Mouse (Mus musculus): ENCODE results near the gene Ipo5. TPM values are rescaled to one million over a fixed set of nuclear protein-coding genes. Genes with fewer than 3 reads are reported as not detected.

The Ipo5 gene
- total and polyA plus RNA-seq, 2 experiments from 2014 or later, result 46.5 to 65.4 TPM

- DNase-seq (ENCODE audit: low spot score), result no peak
- 56% methylated on average over 5 of the region's 5 CpGs for WGBS
- no peak for TF ChIP-seq CTCF (IDR thresholded peaks at IDR 0.05)
- H3K9ac ChIP-seq (replicated peaks; ENCODE audit: low read length, poor library complexity, severe bottlenecking), result no peak overlapping the region
- H3K27ac ChIP-seq (ENCODE audit: low read depth, low read length), result no peak overlapping the region
- H3K27me3 ChIP-seq (ENCODE audit: insufficient read depth, low read length), result no peaks in the 10 kb centered on the region
- no peak overlapping the region for H3K4me2 ChIP-seq (ENCODE audit: low read depth, low read length, poor library complexity, severe bottlenecking)
- H3K9me3 ChIP-seq (ENCODE audit: low read length), result no peaks in the 10 kb centered on the region
- no peaks in the 10 kb centered on the region for H3K4me1 ChIP-seq (ENCODE audit: insufficient read depth, low read length)
- no peak for ATAC-seq (ENCODE audit: low FRiP score)
- H3K36me3 ChIP-seq (ENCODE audit: insufficient read depth, low read length), result no peaks in the 10 kb centered on the region
- no peak overlapping the region for H3K4me3 ChIP-seq (ENCODE audit: low read depth, low read length)
These were observed 40.3 kb upstream of the Ipo5 start for GRCm38 (mm10) chr14:120870736-120871135.

GRCm38 (mm10) chr14:120874397-120874796 is 36.6 kb upstream of the Ipo5 start:
- H3K9ac ChIP-seq (replicated peaks; ENCODE audit: low read length, poor library complexity, severe bottlenecking), result no peak overlapping the region
- no peaks in the 10 kb centered on the region for H3K9me3 ChIP-seq (ENCODE audit: low read length)
- ATAC-seq (ENCODE audit: low FRiP score) (no peak), DNase-seq (ENCODE audit: low spot score) (no peak)
- H3K4me1 ChIP-seq (ENCODE audit: insufficient read depth, low read length), result no peaks in the 10 kb centered on the region
- no peak overlapping the region for H3K4me2 ChIP-seq (ENCODE audit: low read depth, low read length, poor library complexity, severe bottlenecking)
- H3K4me3 ChIP-seq (ENCODE audit: low read depth, low read length), result no peak overlapping the region
- 92% methylated on average over 7 of the region's 7 CpGs for WGBS
- TF ChIP-seq CTCF (IDR thresholded peaks at IDR 0.05), result no peak
- H3K27me3 ChIP-seq (ENCODE audit: insufficient read depth, low read length), result no peaks in the 10 kb centered on the region
- H3K27ac ChIP-seq (ENCODE audit: low read depth, low read length), result no peak overlapping the region
- H3K36me3 ChIP-seq (ENCODE audit: insufficient read depth, low read length), result no peaks in the 10 kb centered on the region

GRCm38 (mm10) chr14:120875144-120875543 is 35.9 kb upstream of the Ipo5 start:
- Histone ChIP-seq H3K4me1 (ENCODE audit: insufficient read depth, low read length) (no peaks in the 10 kb centered on the region), H3K36me3 (ENCODE audit: insufficient read depth, low read length) (no peaks in the 10 kb centered on the region), H3K9me3 (ENCODE audit: low read length) (no peaks in the 10 kb centered on the region), H3K4me3 (ENCODE audit: low read depth, low read length) (no peak overlapping the region), H3K9ac (replicated peaks; ENCODE audit: low read length, poor library complexity, severe bottlenecking) (no peak overlapping the region), H3K4me2 (ENCODE audit: low read depth, low read length, poor library complexity, severe bottlenecking) (no peak overlapping the region), H3K27ac (ENCODE audit: low read depth, low read length) (no peak overlapping the region), H3K27me3 (ENCODE audit: insufficient read depth, low read length) (no peaks in the 10 kb centered on the region)
- TF ChIP-seq CTCF (IDR thresholded peaks at IDR 0.05), result 0 out of 2 replicates have a peak, but pooled peaks have one; percentile 20
- whole genome bisulfite sequencing, result 82% methylated on average over 9 of the region's 9 CpGs
- no peak for DNase-seq (ENCODE audit: low spot score)
- no peak for ATAC-seq (ENCODE audit: low FRiP score)

DNA sequence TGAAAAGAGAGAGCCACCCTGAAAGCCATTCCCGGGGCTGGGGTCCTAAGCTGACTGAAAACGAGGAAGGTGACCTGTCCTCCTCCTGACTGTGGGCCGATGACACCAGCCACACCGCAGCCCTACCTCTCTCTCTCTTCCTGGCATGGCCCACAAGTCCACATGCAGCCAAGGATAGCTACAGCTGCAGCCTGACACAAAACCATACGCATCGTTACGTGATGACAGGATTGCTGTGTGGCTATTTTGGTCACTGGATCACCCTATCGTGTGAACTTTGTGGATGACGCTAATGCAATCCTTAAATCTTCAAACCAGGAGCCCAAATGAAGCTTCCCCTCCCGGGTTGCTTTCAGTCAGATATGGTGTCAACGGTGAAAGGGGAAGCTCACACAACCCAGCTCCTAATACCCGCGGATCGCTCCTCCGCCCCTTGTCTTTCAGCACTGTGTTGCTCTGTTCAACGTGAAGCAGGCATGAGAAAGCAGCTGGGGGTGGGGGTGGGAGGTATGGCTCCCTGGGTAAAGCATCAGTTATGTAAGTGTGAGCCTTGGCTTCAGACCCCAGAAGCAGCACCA is 35.1 kb upstream of the Ipo5 start:
- no peaks in the 10 kb centered on the region for H3K9me3 ChIP-seq (ENCODE audit: low read length)
- no peaks in the 10 kb centered on the region for H3K4me1 ChIP-seq (ENCODE audit: insufficient read depth, low read length)
- ATAC-seq (ENCODE audit: low FRiP score) (no peak), DNase-seq (ENCODE audit: low spot score) (no peak)
- no peak for TF ChIP-seq CTCF (IDR thresholded peaks at IDR 0.05)
- no peak overlapping the region for H3K9ac ChIP-seq (replicated peaks; ENCODE audit: low read length, poor library complexity, severe bottlenecking)
- H3K36me3 ChIP-seq (ENCODE audit: insufficient read depth, low read length), result no peaks in the 10 kb centered on the region
- 85% methylated on average over 16 of the region's 16 CpGs for WGBS
- no peak overlapping the region for H3K4me3 ChIP-seq (ENCODE audit: low read depth, low read length)
- no peaks in the 10 kb centered on the region for H3K27me3 ChIP-seq (ENCODE audit: insufficient read depth, low read length)
- H3K27ac ChIP-seq (ENCODE audit: low read depth, low read length), result no peak overlapping the region
- H3K4me2 ChIP-seq (ENCODE audit: low read depth, low read length, poor library complexity, severe bottlenecking), result no peak overlapping the region

DNA sequence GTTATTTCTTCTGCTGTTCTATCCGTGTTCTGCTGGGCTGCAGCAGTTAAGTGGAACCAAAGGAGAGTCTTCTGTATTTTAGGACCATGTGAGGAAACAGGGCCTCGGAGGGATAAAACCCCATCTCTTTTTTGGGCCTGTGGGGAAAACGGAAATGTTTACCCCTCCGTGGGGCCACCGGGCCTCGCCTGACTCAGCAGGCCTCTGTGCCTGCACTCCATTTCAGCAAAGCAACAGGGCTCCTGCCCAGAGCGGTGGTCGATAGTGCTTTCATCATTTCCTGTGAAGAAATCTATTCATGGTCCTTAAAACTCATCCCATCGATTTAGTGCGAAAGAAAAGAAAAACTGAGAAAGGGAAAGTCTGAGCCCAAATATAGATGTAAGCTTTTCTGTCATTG is 33.9 kb upstream of the Ipo5 start:
- Histone ChIP-seq H3K4me1 (ENCODE audit: insufficient read depth, low read length) (no peaks in the 10 kb centered on the region), H3K36me3 (ENCODE audit: insufficient read depth, low read length) (no peaks in the 10 kb centered on the region), H3K27ac (ENCODE audit: low read depth, low read length) (no peak overlapping the region), H3K27me3 (ENCODE audit: insufficient read depth, low read length) (no peaks in the 10 kb centered on the region), H3K4me3 (ENCODE audit: low read depth, low read length) (no peak overlapping the region), H3K9me3 (ENCODE audit: low read length) (no peaks in the 10 kb centered on the region), H3K4me2 (ENCODE audit: low read depth, low read length, poor library complexity, severe bottlenecking) (no peak overlapping the region), H3K9ac (replicated peaks; ENCODE audit: low read length, poor library complexity, severe bottlenecking) (no peak overlapping the region)
- TF ChIP-seq CTCF (IDR thresholded peaks at IDR 0.05), result no peak
- WGBS, result 75% methylated on average over 10 of the region's 10 CpGs
- ATAC-seq (ENCODE audit: low FRiP score), result no peak
- no peak for DNase-seq (ENCODE audit: low spot score)

- Histone ChIP-seq H3K27me3 (ENCODE audit: insufficient read depth, low read length) (no peaks in the 10 kb centered on the region), H3K36me3 (ENCODE audit: insufficient read depth, low read length) (no peaks in the 10 kb centered on the region), H3K27ac (ENCODE audit: low read depth, low read length) (no peak overlapping the region), H3K4me3 (ENCODE audit: low read depth, low read length) (no peak overlapping the region), H3K4me2 (ENCODE audit: low read depth, low read length, poor library complexity, severe bottlenecking) (no peak overlapping the region), H3K4me1 (ENCODE audit: insufficient read depth, low read length) (no peaks in the 10 kb centered on the region), H3K9ac (replicated peaks; ENCODE audit: low read length, poor library complexity, severe bottlenecking) (no peak overlapping the region), H3K9me3 (ENCODE audit: low read length) (no peaks in the 10 kb centered on the region)
- ATAC-seq (ENCODE audit: low FRiP score) (no peak), DNase-seq (ENCODE audit: low spot score) (no peak)
- 86% methylated on average over 2 of the region's 2 CpGs for WGBS
- TF ChIP-seq CTCF (IDR thresholded peaks at IDR 0.05), result no peak
These were observed 32.0 kb upstream of the Ipo5 start for GRCm38 (mm10) chr14:120879026-120879425.
